In genomic region chr6:17463434-17464280, GRCm38 (mm10) we compare ENCODE assay signal across 8 mouse cellular contexts. TPM values are rescaled to one million over a fixed set of nuclear protein-coding genes. Genes with fewer than 3 reads are reported as not detected.
DNase-seq lines count a peak whose midpoint lies in the region; ATAC-seq and TF ChIP-seq lines count a peak whose summit lies in the region.

TSS of gene Met (plus strand) at chr6:17463800.

- TF ChIP-seq EP300 in lung, postnatal 0 days (IDR thresholded peaks at IDR 0.05) = no peak

- TF ChIP-seq CTCF in lung, postnatal 0 days (IDR thresholded peaks at IDR 0.05) = peak; percentile 69

- peak within 1 kb of the TSS; percentile 65 for H3K4me3 ChIP-seq in heart, embryonic 11.5 days (ENCODE audit: low read depth, low read length)
- peak within 1 kb of the TSS; percentile 76 for H3K4me3 ChIP-seq in kidney, embryonic 15.5 days (replicated peaks)
- H3K4me3 ChIP-seq in lung, postnatal 0 days (ENCODE audit: low read depth, low read length) = peak within 1 kb of the TSS; percentile 65

- under 1% methylated on average over 76 of the region's 78 CpGs for WGBS in heart, embryonic 11.5 days (ENCODE audit: insufficient replicate concordance)
- WGBS in kidney, embryonic 15.5 days = under 1% methylated on average over 69 of the region's 78 CpGs
- under 1% methylated on average over 62 of the region's 78 CpGs for WGBS in lung, postnatal 0 days

- no peak within 1 kb of the TSS for H3K27ac ChIP-seq in heart, embryonic 11.5 days (ENCODE audit: low read depth, low read length)
- H3K27ac ChIP-seq in kidney, embryonic 15.5 days = peak within 1 kb of the TSS; percentile 89
- peak within 1 kb of the TSS; percentile 71 for H3K27ac ChIP-seq in lung, postnatal 0 days (ENCODE audit: low read length)

- H3K9me3 ChIP-seq in heart, embryonic 11.5 days (replicated peaks; ENCODE audit: control insufficient read depth, low read length) = no peaks in the 10 kb centered on the region
- H3K9me3 ChIP-seq in kidney, embryonic 15.5 days (replicated peaks) = no peaks in the 10 kb centered on the region
- no peaks in the 10 kb centered on the region for H3K9me3 ChIP-seq in lung, postnatal 0 days (ENCODE audit: low read length)

- H3K9ac ChIP-seq in heart, embryonic 11.5 days (ENCODE audit: low read depth, low read length) = peak within 1 kb of the TSS; percentile 71
- peak within 1 kb of the TSS; percentile 67 for H3K9ac ChIP-seq in kidney, embryonic 15.5 days
- H3K9ac ChIP-seq in lung, postnatal 0 days (replicated peaks; ENCODE audit: low read depth) = peak within 1 kb of the TSS; percentile 29; the same call in 1 of the 2 replicates

- H3K4me1 ChIP-seq in heart, embryonic 11.5 days (ENCODE audit: control insufficient read depth, insufficient read depth, low read length) = no peaks in the 10 kb centered on the region
- H3K4me1 ChIP-seq in kidney, embryonic 15.5 days = peaks cover 22% of the 10 kb centered on the region
- H3K4me1 ChIP-seq in lung, postnatal 0 days (ENCODE audit: insufficient read depth, low read depth, low read length) = no peaks in the 10 kb centered on the region

- H3K27me3 ChIP-seq in heart, embryonic 11.5 days (ENCODE audit: control insufficient read depth, insufficient read depth, low read length) = peaks cover 18% of the 10 kb centered on the region
- peaks cover 15% of the 10 kb centered on the region for H3K27me3 ChIP-seq in kidney, embryonic 15.5 days
- no peaks in the 10 kb centered on the region for H3K27me3 ChIP-seq in lung, postnatal 0 days (replicated peaks; ENCODE audit: insufficient read depth, low read length)

- peak; percentile 1 for DNase-seq in right cerebral cortex, adult 18-20 months
- no peak for DNase-seq in right cerebral cortex, postnatal 36 days (ENCODE audit: low spot score in 2 of 2)
- peak; percentile 69 for DNase-seq in embryo, embryonic 9.5 days (ENCODE audit: extremely low spot score)
- peak; percentile 86 for DNase-seq in lung, postnatal 0 days (ENCODE audit: low spot score)
- peak; percentile 36 for DNase-seq in ovary, postnatal 14 days (ENCODE audit: low spot score)

- ATAC-seq in heart, embryonic 11.5 days (replicated peaks; ENCODE audit: insufficient number of reproducible peaks, low FRiP score, low TSS enrichment) = peak; percentile 79
- ATAC-seq in kidney, embryonic 15.5 days (replicated peaks; ENCODE audit: low FRiP score) = peak; percentile 92
- peak; percentile 95 for ATAC-seq in lung, postnatal 0 days
- no peak for ATAC-seq in activated CD4-positive, CD25-positive, alpha-beta regulatory T cell, adult 4 months

- peak within 1 kb of the TSS; percentile 95 for H3K4me2 ChIP-seq in heart, embryonic 11.5 days
- H3K4me2 ChIP-seq in kidney, embryonic 15.5 days = peak within 1 kb of the TSS; percentile 82
- H3K4me2 ChIP-seq in lung, postnatal 0 days (replicated peaks; ENCODE audit: low read depth, low read length) = peak within 1 kb of the TSS; percentile 96

- no peaks in the 10 kb centered on the region for H3K36me3 ChIP-seq in heart, embryonic 11.5 days (ENCODE audit: control insufficient read depth, insufficient read depth, low read length)
- H3K36me3 ChIP-seq in kidney, embryonic 15.5 days = no peaks in the 10 kb centered on the region
- H3K36me3 ChIP-seq in lung, postnatal 0 days (ENCODE audit: insufficient read depth, low read length) = no peaks in the 10 kb centered on the region

RNA-seq across cellular contexts. Expression of gene Met, which starts in this region (rescaled TPM):
- polyA plus RNA-seq in heart, embryonic 11.5 days (2014; fragmentation: Nextera tagmentation; extraction: Ambion mirVana) = 2.1 and 2.3 TPM in 2 replicates
- polyA plus RNA-seq in kidney, embryonic 15.5 days (2015; fragmentation: Nextera tagmentation; extraction: Ambion mirVana) = 15.1 and 16.1 TPM in 2 replicates
- polyA plus RNA-seq in lung, postnatal 0 days (2015; fragmentation: Nextera tagmentation; extraction: Ambion mirVana) = 9.3 and 9.5 TPM in 2 replicates
- not detected for polyA plus RNA-seq in activated CD4-positive, CD25-positive, alpha-beta regulatory T cell, adult 4 months (2017; shearing (Covaris generic))

Comparison
In these comparisons a context has a peak if more than half of its experiments do, and no peak if none do; other contexts are left out.
1. DNase-seq: peak in right cerebral cortex, adult 18-20 months (single experiment), embryo, embryonic 9.5 days (single experiment), lung, postnatal 0 days (single experiment) and ovary, postnatal 14 days (single experiment); none in right cerebral cortex, postnatal 36 days (0 of 2).
2. Peak in every context shown above with its lines, with median percentiles within 50 percentile points of each other: H3K4me2 ChIP-seq, H3K4me3 ChIP-seq and H3K9ac ChIP-seq.